Mouse (Mus musculus) kidney, adult 8-10 months (tissue): ENCODE data around the gene Rrp36.
A peak's percentile ranks its signal among the peaks of the same experiment; 100 is the strongest.

Experiments used
- DNase-seq, 2 experiments: peaks; one replicate each; pipeline ENCODE4 v3.0.0; 2022

Rrp36 gene

DNA sequence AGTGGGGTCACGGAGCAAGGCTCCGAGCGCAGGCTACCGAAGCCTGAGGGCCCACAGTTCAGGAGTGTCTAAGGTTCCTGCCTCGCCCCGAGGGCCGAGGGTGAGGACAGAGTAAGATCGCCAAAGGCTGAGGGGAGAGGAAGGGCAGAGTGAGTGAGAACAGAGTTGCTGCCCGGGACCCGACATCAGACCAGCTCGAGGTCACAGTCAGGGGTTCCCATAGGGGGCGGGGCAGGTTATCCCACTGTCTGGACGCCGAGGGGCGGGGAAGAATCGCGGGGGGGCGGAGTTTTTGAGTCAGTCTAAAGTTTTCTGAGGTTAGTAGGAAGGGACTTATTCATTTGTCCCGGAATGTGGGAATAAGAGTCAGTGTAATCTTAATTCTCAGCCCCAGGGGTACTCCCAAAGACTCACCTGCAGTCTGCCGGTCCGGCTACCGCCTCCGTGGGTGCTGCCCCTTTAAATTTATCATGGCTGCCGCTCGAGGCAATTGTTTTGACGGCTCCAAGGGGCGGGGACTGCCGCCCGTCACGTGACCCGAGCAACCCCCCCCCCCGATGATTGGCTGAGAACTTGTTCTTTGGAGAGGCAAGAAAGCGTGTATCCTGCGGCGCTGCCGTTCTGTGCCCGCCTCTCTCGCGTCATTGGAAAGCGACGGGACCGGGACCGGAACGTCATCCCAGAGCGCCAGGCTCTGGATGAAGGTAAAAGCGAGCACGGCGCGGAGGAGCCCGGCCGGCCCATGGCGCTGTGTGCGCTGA lies 28.4 kb downstream of the Rrp36 start, which contains the start of the genes Klc4 and Mrpl2:
Gene Klc4 (minus strand): TSS at position 462 of the 761 bp plus-strand sequence.
Gene Mrpl2 (plus strand): TSS at position 669 of the 761 bp plus-strand sequence.
- DNase-seq = peak; percentile 98 to 99

DNA sequence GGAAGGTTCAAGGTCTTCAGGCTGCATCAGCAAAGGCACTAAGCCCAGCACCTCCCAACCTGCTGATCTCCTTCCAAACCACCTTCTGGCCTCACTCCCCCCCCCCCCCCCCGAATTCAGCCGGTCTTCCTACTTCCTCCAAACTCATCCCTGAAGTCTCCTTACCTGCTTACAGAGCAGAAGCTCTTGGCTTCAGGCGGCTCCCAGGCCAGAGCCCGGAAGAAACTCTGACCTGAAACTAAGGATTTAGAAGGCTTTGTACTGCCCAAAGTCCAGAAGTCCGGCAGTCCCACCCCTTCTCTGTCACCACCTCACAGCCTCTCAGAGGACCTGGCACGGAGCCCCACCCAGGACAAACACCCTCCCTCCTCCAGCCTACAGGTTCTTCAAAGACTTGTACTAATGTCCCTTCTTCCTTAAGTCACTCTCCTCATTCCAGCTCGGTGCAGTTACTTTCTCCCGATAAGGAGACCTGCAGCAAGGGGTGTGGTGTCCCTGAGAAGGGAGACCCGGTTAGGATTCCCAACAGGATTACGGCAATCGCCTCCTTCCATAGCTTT lies 29.2 kb downstream of the Rrp36 start:
- peak; percentile 93 to 94 for DNase-seq

DNA sequence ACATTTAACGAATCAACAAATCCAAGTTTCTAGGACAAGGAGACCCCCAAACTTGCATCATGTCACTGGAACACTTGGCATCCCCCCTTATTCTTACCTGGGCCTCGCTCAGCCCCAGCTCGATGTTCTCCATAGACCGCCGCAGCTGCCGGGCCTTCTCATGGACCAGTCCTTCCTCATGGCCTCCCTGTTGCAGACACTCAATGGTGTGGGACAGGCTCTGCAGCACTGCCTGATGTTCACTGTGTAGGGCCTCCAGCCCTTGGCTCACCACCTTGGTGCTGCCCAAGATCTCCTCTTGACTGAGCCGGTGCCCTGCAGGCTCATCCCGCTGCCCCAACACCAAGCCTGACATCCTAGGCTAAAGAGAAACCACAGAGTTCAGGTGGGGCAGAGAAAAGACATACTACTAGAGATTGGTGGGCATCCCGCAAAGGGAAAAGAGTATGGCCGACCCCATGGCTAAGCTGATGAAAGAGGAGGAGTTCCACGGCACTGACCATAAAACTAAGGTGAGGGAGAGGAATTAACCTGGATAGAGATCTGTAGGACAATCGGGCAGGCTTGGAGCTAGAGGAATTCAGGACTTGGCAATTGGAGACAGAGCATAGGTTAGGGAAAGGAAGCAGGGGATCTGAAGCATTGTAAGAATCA lies 29.9 kb downstream of the Rrp36 start:
- DNase-seq = no peak

DNA sequence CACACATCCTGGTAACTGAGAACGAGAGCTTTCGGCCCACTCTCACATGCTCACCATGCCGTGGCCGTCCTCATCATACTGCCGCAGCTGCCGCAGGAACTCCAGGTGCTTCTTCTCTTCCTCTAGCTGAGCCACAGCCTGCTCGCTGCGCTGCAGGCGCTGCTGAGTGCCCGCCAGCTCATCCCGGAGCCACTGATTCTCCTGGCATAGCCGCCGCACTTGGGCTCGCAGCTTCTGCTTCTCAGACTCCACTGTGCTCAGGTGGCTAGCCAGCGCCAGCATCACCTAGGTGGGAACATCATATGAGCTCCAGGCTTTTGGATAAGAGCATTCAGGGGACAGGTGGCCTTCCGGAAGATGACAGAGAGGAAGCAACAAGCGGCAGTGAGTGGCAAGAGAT lies 32.1 kb downstream of the Rrp36 start:
- no peak for DNase-seq

DNA sequence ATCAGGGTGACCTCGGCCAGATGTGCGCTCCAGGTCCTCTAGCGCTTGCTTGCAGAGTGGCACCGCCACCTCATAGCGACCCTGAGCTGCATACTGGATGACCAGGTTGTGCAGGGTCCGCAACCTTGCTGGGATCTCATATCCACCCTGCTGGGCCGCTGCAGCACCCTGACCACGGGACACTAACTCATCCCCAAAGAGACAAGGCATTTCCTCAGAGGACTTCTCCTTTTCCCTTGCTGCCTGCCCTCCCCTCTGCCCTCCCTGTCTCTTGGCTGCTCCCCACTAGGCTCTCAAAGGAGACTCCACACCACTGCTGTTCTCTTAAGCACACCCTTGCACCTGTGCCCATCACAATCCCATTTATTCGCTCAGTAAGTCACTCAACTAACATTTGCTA lies 34.2 kb downstream of the Rrp36 start:
- DNase-seq = no peak

DNA sequence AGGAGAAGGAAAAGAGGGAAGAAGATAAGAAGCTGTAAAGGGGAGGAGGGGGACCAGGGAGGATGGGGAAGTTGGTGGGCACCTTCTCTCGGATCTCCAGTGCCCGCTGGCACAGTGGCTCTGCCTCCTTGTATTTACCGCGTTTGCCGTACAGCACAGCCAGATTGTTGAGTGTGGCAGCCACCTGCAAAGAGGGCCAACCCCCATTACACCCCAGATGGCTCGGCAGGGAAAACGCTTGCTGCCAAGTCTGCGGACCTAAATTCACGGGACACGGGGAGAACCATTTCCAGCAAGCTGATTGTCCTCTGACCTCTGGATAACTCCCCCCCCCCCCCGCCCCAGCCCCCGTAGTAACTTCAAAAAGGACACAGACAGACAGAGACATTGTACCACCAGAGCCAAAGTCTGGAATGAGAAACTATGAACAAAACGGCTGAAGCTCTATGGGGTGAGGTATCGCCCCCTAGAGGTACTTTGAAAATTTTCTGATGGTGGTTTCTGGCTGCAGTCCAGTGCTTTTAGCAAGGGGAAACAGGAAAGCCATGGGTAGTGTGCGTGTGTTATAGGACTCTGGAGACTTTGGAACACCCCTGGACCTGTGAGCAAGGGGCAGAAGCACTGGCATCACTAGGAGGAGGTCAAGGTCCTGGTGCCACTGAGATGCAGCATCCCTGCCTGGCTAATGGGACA lies 37.2 kb downstream of the Rrp36 start:
- DNase-seq = peak; percentile 64 to 66

DNA sequence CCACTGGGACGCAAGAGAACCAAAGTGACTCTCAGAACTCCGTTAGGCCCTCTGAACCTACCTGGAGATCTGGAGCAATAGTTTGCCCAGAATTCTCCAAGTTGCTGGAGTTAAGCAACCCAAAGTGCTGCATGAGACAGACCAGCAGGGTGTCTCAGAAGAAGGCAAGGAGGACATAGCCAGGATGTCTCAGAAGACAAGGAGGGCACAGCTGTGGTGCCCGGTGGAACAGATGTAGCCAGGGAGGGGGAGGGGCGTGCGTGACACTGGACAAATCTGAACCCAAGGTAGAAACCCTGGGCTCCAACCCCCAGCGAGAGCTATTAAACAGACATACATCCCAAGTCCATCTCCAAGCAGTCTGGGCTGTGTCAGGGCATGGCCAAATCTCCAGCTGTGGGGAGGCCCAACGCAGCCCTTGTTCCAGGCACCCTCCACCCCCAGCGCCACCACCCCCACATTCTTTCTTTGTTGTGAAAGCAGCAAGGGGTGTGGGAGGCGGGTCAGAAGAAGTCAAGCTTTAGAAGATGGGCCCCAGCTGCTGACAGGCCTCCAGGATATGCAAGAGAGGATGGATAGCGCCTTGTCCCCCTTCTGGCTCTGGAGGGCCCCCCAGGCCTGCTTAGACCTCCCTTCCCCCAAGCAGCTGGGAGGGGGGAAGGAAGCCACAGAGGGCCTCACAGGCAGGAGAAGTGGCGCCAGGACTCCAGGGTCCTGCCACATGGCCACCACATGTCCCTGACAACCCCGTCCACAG lies 44.3 kb downstream of the Rrp36 start:
- DNase-seq = peak; percentile 33 to 59

DNA sequence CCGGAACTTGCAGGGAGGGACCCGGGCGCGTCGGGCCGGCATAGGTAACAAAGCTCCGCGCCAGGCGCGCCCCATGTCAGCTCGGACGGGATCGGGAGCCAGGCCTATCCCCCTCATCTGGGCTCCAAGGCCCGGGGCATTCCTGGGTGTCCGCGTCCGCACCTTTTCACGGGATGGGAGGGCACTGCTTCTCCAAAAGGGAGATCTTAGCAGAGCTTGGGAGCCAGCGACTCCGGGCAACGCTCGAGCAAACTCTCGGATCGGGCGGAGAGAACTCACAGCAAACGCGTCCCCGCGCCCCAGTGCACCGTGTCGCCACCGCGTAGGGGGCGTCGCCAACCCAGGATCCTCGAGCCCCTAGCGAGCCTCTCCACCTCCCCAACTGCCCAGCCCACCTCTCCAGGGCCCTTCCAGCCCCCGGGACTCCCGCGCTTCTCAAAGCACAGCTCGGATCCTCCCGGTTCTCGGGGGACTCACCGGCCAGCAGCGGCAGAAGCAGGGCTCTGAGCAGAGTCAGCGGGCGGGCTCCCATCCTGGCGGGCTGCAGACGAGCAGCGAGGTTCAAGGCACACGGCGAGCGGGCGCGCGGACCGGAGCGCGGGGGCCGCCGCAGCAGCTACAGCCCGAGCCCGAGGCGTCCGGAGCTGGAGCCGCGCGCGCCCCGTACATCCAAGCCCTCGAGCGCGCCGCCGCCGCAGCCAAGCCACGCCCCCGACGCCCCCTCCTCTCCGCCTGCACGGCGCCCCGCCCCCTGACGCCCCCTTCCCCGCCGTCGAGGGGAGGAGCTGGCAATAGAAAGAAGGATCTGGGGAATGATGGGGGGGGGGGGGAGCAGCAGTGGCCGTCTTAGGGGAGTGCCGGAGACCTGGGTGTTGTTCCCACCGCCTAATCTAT lies 45.1 kb downstream of the Rrp36 start, which contains the start of gene Ptk7:
Gene Ptk7 (minus strand): TSS at position 714 of the 894 bp plus-strand sequence.
- DNase-seq = no peak

DNA sequence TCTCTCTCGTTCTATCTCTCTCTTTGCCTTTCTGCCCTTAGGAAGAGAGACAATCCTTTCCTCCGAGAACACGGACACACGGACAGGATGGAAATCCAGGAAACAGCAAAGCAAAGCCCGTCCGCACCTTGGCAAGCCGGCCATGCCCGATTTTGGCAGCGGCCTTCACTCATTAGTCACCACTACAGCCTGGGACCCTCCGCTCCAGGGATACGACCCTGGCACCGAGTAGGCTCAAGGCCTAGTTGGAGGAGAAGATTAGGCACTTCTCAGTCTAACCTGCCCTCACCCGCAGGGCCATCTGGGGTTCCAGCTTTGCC lies 45.7 kb downstream of the Rrp36 start:
- DNase-seq = no peak

DNA sequence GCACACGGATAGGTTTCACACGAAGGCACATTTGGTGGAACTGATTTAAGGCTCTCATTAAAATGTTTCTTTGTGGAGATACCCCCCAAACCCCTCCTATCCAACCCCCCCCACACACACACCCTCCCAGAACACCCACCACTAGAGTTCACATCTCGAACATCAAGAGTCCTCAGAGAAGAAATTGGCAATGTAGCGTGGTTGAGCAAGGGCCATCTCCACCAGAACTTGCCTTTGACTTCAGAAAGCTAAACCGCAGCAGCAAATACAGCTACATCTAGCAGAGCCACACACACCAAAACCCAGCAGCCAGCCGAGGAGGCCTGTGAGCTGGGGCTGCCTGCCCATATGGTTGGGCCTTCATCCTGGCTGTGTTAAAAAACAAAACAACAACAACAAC lies 46.7 kb downstream of the Rrp36 start:
- no peak for DNase-seq

DNA sequence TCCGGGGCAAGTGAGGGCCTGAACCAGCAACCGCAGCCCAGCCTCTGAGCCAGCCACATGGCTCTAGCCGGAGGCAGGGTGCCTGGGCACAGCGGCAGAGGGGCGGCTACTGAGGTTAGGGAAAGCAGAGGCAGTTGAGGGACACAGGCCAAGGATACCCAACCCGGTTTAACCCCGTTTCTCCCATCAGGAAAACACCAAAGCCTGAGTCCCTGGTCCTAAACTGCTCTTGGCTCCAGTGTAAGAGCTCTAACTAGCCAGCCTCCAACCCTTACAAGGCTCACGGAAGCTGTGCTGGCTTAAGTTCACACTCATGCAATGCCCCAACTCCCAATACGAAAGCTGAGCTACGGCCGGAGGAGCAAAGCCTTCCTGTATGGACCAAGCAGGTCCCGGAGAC lies 49.6 kb downstream of the Rrp36 start:
- no peak for DNase-seq

DNA sequence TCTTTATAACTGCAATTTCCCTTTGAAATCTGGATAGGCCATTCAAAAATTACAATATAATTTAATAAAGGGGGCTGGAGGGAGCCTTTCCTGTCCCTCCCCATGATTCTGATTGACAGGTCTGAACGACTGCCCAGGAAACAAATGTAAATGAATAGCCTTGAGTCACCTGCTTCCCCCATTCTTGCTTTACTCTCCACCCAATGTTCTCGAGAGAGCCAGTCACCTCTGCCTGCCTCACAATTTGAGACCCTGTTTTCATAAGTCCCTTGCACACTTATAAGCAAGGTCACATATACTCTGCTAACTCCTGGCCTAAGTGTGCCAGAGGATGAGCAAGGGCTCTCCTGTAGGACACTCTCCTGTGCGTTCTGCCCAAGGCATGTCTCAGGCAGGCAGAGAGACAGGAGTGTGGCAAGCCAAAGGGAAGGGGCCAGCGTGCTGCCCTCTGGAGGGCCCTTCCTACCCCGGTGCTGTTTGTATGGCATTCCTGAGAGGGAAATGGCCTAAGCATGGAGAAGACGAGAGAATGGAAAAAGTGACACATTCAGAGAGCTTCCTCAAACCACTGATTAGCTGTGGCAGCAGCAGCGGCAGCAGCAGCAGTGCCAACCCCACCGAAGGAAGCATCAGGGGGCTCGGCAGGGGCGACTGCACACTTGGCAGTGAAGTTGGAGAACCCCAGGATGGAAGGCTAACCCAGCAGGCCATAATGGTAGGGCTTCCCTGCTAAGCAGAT lies 50.2 kb downstream of the Rrp36 start:
- no peak for DNase-seq

DNA sequence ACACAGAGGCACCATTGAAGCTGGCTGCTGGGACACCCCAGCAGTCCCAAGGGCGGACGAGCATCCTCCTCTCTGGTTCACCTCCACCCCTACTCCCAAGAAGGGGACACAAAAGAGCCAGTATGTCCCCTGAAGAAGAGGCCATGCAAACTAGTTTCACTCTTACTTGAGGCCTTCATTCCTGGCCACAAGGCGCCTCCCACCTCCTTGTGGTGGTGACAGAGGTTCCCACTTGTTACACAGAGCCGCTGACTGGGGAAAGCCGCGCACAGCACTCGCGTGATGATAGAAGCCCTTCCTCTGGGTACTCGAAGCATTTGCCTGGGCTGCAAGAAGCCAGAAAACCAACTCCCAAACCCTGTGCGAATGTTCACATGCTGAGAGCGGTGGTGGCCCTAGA lies 51.9 kb downstream of the Rrp36 start:
- no peak for DNase-seq

DNA sequence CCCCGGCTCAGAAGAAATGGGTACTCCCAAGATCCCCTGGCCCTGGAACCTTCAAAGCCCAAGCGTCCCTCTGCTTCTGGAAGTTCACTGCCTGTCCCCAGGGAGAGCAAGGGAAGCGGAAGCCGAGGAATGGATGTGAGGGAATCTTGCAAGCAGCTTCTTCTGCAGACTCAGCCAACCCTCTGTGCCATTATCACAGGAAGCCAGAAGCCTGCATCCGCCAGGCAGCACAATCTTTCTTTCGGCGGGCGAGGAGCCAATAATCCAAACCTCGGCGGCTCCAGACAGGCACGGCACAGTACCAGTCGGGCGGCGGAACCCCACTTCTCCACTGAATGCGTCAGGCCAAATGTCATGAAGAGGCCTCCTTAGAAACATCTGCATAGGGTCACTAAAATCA lies 52.8 kb downstream of the Rrp36 start:
- no peak for DNase-seq

DNA sequence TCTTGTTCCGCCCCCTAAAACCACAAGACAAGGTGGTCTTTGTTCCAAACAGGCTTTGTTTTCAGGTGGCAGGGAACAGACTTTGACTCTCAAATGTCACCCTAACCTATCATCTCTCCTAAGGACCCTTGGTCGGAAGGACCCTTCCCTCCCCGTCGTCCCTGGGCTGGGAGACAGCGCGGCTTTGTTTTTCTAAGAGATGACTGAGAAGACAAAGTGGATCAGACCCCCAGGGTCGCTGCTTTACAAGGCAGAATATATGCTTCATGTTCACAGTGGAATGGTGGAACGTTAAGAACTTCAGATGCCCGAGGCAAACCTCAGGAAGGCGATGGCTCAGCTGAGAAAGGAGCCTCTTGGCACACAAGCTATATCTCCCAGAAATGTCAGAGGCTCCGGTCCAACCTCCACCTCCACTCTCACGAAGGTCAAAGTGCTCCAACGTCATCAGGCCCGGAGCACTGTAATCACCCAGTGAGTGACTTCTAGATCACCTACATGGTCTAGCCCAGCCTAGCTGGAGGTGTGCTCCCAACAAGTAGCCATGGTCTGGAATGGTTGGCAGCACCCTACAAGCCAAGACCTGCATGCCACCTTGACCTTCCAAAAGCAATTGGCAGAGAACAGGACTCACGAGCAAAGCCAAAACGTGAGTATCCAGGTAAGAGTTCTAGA lies 54.3 kb downstream of the Rrp36 start:
- no peak for DNase-seq

DNA sequence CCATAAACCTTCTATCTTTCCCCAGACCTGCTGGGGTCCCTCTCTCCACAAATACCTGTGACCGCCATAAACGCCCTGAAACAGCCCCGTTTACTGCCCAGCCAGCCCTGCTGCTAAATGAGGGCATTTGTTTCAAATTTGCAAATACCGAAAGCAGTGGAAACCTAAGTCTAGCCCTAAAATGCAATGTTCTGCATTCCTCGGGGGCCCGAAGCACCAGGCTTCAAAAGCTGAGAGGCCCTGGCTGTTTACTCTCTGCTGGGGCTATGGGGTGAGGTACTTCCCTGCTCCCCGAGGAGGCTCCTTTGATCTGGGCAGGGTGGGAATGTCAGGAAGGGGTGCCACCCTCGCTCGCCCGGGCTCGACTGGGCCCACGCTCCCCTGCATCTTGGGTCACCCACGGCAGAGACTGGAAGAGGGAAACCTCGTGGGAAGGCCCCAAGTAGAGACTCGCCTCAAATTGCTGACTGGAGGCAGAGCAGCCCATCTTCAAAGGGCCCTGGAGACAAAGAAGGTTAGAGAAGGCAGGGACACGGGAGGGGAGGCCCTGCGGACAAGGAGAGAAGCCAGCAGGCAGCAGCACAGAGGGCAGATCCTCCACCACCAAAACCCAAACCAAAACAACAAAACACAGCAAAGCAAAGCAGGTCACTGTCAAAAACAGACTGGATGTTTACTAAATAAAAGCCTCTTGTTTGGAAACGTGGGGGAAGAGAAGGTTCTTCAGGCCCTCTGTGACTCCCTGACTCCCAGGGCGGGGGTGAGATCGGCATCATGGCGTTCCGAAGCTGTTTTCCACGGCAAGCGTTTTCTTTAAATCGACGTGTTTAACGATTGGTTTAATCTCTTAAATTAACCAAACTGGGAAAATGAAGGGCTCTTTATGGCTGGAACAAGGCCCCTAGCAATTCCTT lies 55.1 kb downstream of the Rrp36 start:
- DNase-seq = no peak

DNA sequence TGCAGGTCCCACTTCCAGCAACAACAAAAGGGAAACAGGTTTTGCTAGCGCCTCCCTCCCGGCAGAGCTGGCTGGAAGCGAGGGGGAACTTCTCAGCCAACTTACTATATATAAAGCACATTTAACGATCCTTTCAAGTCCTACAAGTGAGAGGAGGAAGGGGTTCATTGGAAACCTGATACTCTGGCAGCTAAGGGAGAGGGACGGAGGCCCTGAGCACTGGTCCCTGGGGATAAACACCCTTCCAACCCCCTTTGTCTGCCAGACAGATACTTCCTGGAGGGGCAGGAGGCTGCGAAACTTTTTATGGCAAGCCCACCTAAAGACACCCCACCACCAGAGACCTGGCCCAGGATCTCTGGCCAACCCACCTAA lies 55.8 kb downstream of the Rrp36 start:
- no peak for DNase-seq

DNA sequence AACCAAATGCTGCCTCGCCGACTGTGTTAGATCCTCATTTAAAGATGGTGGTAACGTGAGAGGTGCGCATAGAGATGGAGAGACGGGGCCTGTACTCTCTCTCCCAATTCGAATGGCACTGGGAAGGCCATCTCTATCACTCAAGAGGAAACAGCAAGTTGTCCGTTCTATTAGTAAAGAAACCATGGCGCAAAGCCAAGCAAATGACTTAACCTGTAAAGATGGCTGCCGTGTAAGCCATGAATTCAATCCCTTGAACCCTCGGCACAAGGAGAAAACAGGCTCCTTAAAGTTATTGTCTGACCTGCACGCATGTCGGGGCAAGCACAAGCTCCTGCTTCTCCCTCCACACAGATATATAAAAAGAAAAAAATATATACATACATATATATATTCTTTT lies 56.4 kb downstream of the Rrp36 start:
- DNase-seq = no peak
